Mouse (Mus musculus): Measurements from ENCODE around the gene Mapk8ip2. TPM values are rescaled to one million over a fixed set of nuclear protein-coding genes. Genes with fewer than 3 reads are reported as not detected.
A peak's percentile ranks its signal among the peaks of the same experiment; 100 is the strongest.

The Mapk8ip2 gene
- polyA plus RNA-seq, 1 experiment from 2014 or later: 0.05 TPM

DNA sequence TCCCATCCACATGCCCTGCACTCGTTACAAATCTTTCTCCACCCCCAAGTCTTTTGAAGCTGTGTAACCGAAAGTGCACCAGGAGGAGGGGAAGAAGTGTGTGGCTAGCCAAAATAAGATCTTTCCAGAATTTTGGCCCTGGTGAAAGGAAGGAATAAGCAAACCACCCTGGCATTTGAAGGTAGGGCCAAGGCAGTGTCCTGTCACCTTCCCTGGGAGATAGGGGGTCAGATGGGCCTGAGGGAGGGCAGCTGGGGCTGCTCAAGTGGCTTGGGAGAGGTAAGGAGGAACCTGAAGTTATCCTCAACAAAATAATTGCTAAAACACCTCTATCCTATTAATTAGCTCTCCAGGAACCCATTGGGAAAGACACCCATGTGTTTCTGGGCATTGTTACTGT lies 43.1 kb downstream of the Mapk8ip2 start:
- Histone ChIP-seq H3K27ac (no peak overlapping the region), H3K27me3 (replicated peaks) (peaks cover 53% of the 10 kb centered on the region)

DNA sequence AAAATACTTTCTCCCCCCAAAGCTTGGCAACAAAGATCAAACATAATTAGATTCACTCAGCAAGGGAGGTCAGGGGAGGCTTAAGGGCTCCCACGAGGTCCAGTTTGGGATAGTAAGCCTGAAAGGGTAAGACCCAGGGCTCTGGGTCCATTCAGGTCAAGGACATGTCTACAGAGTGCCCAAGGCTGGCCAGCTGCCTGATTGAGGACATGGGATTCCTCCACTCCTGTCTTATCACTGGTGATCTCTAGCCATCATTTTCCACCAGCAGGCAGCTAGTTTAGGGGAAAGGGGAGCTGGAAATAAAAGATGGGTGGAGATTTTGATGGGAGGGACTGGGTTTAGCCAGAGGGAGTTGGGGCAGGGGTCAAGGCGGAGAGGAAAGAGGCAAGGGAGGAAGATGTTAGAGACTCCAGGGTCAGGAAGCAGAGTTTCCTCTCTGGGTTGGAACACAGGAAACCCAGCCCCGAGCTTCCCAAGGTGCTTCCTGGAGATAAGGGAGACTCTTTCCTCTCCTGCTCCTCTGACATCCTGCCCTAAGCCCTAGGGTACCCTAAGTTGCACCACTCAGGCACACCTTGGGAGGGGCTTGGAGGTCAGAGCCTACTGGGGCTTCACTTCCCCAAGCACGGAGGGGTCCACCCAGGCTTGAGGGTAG lies 43.8 kb downstream of the Mapk8ip2 start:
- no peak overlapping the region for H3K9ac ChIP-seq
- peaks cover 38% of the 10 kb centered on the region for H3K4me1 ChIP-seq
- no peaks in the 10 kb centered on the region for H3K9me3 ChIP-seq (replicated peaks)
- 0 out of 2 replicates have a peak overlapping the region, but pooled peaks have one; percentile 94 for H3K4me2 ChIP-seq
- H3K27ac ChIP-seq: peak overlapping the region; percentile 5; the same call in 1 of the 2 replicates
- peaks cover 53% of the 10 kb centered on the region for H3K27me3 ChIP-seq (replicated peaks)
- H3K4me3 ChIP-seq: peak overlapping the region; percentile 68
- WGBS (ENCODE audit: insufficient replicate concordance): 8% methylated on average over 4 of the region's 4 CpGs
- H3K36me3 ChIP-seq: no peaks in the 10 kb centered on the region
- ATAC-seq: peak; percentile 40

More for the DNA sequence above, 43.1 kb downstream of the Mapk8ip2 start:
- no peak overlapping the region for H3K9ac ChIP-seq
- H3K36me3 ChIP-seq: no peaks in the 10 kb centered on the region
- no peaks in the 10 kb centered on the region for H3K9me3 ChIP-seq (replicated peaks)
- no peak overlapping the region for H3K4me3 ChIP-seq
- 55% methylated on average over 2 of the region's 2 CpGs for whole genome bisulfite sequencing (ENCODE audit: insufficient replicate concordance)
- ATAC-seq: no peak
- no peak overlapping the region for H3K4me2 ChIP-seq
- H3K4me1 ChIP-seq: peaks cover 38% of the 10 kb centered on the region

DNA sequence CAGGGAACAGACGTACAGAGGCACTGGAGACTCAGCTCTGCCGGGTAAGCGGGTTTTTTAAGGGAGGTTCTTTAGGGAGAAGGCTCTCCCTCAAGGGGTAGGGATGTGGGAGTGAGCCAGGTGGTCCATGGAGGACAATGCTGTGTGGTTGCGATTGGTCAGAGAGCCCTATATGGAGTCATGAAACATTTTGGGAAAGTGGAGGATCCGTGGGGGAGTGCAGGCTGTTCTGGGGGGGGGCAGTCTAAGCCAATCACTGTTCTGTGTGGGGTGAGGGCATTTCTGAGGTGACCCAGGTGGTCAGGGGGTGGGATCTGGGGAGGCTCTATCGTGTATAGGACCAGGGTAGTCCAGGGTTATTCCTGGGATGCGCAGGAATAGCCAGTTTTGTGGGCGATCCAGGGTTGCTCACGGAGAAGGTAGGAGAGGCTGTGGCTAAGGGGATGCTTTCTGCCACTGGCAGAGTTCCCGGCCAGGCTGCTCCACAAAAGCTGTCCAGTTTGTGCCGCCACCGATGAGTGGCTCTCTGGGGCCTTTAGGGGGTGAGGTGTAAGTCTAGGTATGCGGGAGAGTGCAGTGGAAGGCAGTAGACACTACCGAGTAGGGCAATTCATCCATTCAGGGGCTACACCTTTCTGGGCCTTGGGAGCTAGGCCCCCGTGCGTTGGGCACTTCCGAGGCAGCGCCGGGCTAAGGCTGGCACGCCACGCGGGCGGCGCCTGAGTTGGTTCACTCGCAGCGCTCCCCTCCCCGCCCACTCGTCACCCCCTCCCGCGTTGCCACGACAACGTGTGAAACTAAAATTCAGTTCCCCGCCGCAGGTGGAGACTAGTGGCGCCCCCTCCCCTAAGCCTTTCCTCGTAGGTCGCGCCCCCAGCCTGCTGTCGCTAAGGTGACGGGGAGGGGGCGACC lies 44.6 kb downstream of the Mapk8ip2 start:
- Histone ChIP-seq H3K36me3 (peaks cover 5% of the 10 kb centered on the region), H3K9me3 (replicated peaks) (no peaks in the 10 kb centered on the region), H3K9ac (peak overlapping the region; percentile 72), H3K27ac (peak overlapping the region; percentile 5), H3K4me2 (peak overlapping the region; percentile 94), H3K4me3 (peak overlapping the region; percentile 68), H3K27me3 (replicated peaks) (peaks cover 53% of the 10 kb centered on the region), H3K4me1 (peaks cover 38% of the 10 kb centered on the region)
- 1% methylated on average over 41 of the region's 41 CpGs for WGBS (ENCODE audit: insufficient replicate concordance)
- 0 out of 2 replicates have a peak, but pooled peaks have one; percentile 0 for ATAC-seq

DNA sequence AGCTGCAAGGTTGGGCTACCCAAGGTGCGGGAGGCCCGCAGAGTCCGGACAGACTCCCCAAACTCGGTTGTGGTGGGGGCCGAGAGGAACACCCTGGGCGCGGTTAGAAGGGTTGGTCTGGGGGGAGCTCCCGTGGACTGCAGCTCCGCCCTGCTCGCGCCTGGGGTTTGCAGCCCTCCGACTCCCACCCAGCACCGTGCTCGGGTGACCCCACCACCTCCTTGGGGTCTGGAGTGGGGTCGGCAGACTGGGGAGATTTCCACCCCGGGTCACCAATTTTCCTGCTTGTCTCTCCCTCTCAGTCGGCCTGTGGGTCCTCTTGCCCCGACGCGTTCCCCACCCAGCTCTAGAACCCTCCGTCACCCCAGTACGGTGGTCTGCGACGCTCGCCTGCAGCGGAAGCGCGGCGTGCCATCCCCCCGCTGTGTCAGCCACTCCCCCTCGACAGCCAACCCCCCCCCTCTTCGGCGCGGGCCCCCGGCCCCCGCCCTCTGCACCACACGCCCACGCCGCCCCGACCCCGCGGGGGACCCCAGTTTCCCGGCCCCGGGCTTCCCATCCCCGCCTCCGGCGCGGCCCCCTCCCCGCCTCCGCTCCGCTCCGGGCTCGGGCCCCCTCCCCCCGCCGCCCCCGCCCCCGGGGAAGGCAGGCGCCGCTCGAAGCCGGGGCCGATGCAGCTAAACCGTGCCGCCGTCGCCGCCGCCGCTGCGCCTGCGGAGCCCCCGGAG lies 45.4 kb downstream of the Mapk8ip2 start, which contains the start of gene Shank3:
Shank3 (plus strand) TSS at position 663 of the 728 bp plus-strand sequence.
- Histone ChIP-seq H3K9me3 (replicated peaks) (no peaks in the 10 kb centered on the region), H3K4me1 (peaks cover 38% of the 10 kb centered on the region), H3K36me3 (peaks cover 13% of the 10 kb centered on the region), H3K27me3 (replicated peaks) (peaks cover 53% of the 10 kb centered on the region), H3K9ac (peak within 1 kb of the TSS; percentile 72), H3K27ac (peak within 1 kb of the TSS; percentile 40), H3K4me2 (peak within 1 kb of the TSS; percentile 94), H3K4me3 (peak within 1 kb of the TSS; percentile 68)
- under 1% methylated on average over 57 of the region's 72 CpGs for WGBS (ENCODE audit: insufficient replicate concordance)
- peak; percentile 11; the same call in 1 of the 2 replicates for ATAC-seq

DNA sequence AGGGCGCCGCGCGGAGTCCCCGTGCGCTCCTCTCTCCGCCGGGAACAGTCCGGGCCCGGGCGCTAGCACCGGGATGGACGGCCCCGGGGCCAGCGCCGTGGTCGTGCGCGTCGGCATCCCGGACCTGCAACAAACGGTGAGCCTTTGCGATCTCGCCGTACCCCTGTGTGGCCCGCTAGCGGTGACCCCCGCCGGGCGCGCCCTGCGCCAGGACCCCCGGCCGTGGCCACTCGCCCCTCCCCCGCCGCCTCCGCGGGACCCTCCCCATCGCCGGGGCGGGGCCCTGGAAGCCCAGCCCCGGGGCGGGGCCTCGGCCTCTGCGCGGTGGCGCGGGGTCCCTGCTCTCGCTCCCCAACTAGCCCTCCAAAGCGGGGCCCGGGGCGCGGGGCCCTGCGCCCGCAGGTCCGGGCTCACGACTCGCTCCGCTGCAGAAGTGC lies 46.1 kb downstream of the Mapk8ip2 start:
- Histone ChIP-seq H3K4me1 (peaks cover 43% of the 10 kb centered on the region), H3K27ac (peak overlapping the region; percentile 40), H3K4me2 (peak overlapping the region; percentile 94), H3K27me3 (replicated peaks) (peaks cover 53% of the 10 kb centered on the region), H3K9me3 (replicated peaks) (no peaks in the 10 kb centered on the region), H3K36me3 (peaks cover 20% of the 10 kb centered on the region), H3K9ac (peak overlapping the region; percentile 72), H3K4me3 (peak overlapping the region; percentile 68)
- peak; percentile 51 for ATAC-seq
- WGBS (ENCODE audit: insufficient replicate concordance): 1% methylated on average over 38 of the region's 60 CpGs

DNA sequence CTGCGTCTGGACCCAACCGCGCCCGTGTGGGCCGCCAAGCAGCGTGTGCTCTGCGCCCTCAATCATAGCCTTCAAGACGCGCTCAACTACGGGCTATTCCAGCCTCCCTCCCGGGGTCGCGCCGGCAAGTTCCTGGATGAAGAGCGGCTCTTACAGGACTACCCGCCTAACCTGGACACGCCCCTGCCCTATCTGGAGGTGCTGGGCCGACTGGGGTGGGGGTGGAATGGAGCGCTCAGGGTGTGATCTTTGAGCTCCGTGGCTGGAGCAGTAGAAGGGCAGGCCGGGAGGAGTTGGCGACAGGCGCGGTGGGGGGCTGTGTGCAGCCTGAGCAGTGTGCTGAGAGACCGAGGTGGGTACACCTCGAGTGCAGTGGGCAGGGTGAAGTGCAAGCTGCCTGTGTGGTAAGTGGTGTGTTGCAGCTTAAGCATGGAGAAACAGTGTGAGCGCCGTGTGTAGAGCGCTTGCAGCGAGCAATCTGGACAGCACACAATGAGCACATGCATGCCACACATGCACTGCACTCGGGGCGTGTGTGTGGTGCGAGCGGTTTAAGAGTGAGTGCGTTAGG lies 46.6 kb downstream of the Mapk8ip2 start:
- peaks cover 53% of the 10 kb centered on the region for H3K27me3 ChIP-seq (replicated peaks)
- ATAC-seq: peak; percentile 56
- H3K27ac ChIP-seq: no peak overlapping the region
- H3K9me3 ChIP-seq (replicated peaks): no peaks in the 10 kb centered on the region
- WGBS (ENCODE audit: insufficient replicate concordance): 8% methylated on average over 35 of the region's 35 CpGs
- peaks cover 25% of the 10 kb centered on the region for H3K36me3 ChIP-seq
- peaks cover 44% of the 10 kb centered on the region for H3K4me1 ChIP-seq
- H3K9ac ChIP-seq: peak overlapping the region; percentile 72
- peak overlapping the region; percentile 68 for H3K4me3 ChIP-seq
- peak overlapping the region; percentile 94 for H3K4me2 ChIP-seq

DNA sequence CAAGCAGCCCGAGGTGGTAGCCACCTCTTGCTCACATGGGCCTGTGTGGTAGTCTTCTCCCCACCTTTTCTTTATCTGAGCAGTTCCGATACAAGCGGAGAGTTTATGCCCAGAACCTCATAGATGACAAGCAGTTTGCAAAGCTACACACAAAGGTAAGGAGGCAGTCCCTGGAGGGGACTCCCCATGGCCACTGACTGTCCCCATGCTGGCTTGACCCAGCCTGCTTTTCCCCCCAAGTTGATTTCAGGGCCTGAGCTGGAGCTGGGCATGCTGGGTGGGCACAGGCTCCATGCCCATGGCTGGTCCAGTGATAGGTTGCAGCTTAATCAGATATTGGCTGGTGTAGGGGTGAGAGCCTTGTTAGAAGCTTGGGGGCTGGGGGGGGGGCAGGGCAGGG lies 47.6 kb downstream of the Mapk8ip2 start:
- Histone ChIP-seq H3K27me3 (replicated peaks) (peaks cover 50% of the 10 kb centered on the region), H3K4me1 (peaks cover 44% of the 10 kb centered on the region), H3K4me2 (no peak overlapping the region; the same call in 1 of the 2 replicates), H3K36me3 (peaks cover 35% of the 10 kb centered on the region), H3K4me3 (no peak overlapping the region), H3K9me3 (replicated peaks) (no peaks in the 10 kb centered on the region), H3K27ac (no peak overlapping the region), H3K9ac (no peak overlapping the region)
- 59% methylated on average over 3 of the region's 3 CpGs for WGBS (ENCODE audit: insufficient replicate concordance)
- ATAC-seq: no peak

DNA sequence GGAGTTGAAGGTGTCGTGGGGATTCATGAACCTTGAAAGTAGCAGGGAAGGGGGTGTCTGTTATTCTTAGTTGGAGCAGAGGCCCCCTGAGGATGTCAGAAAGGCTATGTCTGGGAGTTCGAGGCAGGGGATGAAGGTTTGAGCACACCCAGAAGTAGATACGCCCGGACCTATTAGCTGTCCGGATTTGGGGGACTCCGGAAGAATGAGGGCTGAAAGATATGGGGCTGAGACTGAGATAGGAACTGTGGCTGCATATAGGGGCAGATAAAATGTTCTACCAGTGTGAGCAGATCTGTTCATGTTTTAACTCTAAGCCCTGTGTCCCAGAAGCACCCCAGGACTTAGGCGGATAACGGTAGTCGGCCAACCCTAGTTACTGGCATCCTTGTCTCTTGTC lies 51.1 kb downstream of the Mapk8ip2 start:
- Histone ChIP-seq H3K4me1 (peaks cover 23% of the 10 kb centered on the region), H3K4me3 (no peak overlapping the region), H3K36me3 (peaks cover 45% of the 10 kb centered on the region), H3K4me2 (no peak overlapping the region), H3K9me3 (replicated peaks) (no peaks in the 10 kb centered on the region), H3K27me3 (replicated peaks) (peaks cover 15% of the 10 kb centered on the region), H3K27ac (no peak overlapping the region), H3K9ac (no peak overlapping the region)
- no peak for ATAC-seq
- 81% methylated on average over 9 of the region's 9 CpGs for WGBS (ENCODE audit: insufficient replicate concordance)

DNA sequence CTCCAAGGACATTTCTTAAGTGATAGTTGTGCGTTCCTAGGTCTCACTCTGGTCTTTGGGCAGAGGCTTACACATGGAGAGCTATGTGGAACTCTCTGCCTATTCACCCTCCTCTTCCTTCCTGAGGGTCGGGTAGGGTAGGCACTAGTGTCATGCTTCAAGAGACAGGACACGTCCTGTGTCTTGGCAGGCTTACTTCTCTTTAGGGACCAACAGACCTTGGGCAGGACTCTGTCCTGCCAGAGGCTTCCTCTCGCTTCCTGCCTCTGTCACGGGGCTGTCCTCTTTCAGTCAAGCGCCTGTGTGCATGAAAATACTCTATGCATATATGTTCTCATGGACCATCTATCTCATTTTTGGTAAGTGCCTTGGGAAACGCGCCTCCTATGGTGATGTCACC lies 54.0 kb downstream of the Mapk8ip2 start:
- 72% methylated on average over 8 of the region's 8 CpGs for WGBS (ENCODE audit: insufficient replicate concordance)
- Histone ChIP-seq H3K4me2 (no peak overlapping the region), H3K4me3 (no peak overlapping the region), H3K4me1 (peaks cover 16% of the 10 kb centered on the region), H3K9me3 (replicated peaks) (no peaks in the 10 kb centered on the region), H3K36me3 (peaks cover 45% of the 10 kb centered on the region), H3K9ac (no peak overlapping the region), H3K27ac (no peak overlapping the region), H3K27me3 (replicated peaks) (no peaks in the 10 kb centered on the region)
- no peak for ATAC-seq

DNA sequence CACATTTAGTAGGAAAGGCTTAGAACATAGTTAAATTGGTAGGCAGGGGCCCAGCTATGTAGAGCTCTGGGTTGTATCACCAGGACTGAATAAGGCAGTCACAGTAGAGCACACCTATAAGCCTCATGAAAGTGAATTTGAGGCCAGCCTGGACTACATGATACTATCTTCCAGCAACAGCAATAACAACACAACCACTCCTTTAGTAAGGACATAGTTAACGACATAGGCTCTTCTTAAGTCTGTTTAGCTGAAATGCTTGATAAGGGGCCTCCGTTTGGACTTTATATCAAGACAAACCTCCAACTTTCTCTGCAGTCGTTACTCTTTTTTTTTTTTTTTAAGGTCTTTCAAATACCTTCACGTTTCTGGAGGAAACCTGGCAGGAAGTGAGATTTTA lies 59.0 kb downstream of the Mapk8ip2 start:
- ATAC-seq: peak; percentile 87
- Histone ChIP-seq H3K27ac (peak overlapping the region; percentile 43; the same call in 1 of the 2 replicates), H3K36me3 (no peaks in the 10 kb centered on the region), H3K27me3 (replicated peaks) (0 out of 2 replicates have a peak, but pooled peaks cover 4% of the 10 kb centered on the region), H3K9me3 (replicated peaks) (no peaks in the 10 kb centered on the region), H3K4me3 (no peak overlapping the region), H3K4me1 (peaks cover 21% of the 10 kb centered on the region), H3K4me2 (no peak overlapping the region), H3K9ac (no peak overlapping the region)
- WGBS (ENCODE audit: insufficient replicate concordance): 27% methylated on average over 4 of the region's 4 CpGs

Measured in liver, embryonic 12.5 days (tissue).